Mouse (Mus musculus) hindbrain, embryonic 14.5 days (tissue): Measurements from ENCODE around the gene Selenov. TPM values are rescaled to one million over a fixed set of nuclear protein-coding genes. Genes with fewer than 3 reads are reported as not detected.

Experiments used
- ATAC-seq: fragments of 200-750 bp; cut with Nextera tagmentation; 2 replicates; pipeline ENCODE4 v1.8.0; 2017; ENCODE audit warnings: moderate number of reproducible peaks, mild to moderate bottlenecking, moderate TSS enrichment, moderate library complexity; ENCODE audit not compliant: low FRiP score
- DNase-seq: peaks from one replicate; pipeline ENCODE4 v3.0.0-alpha.2; 2015; ENCODE audit warnings: low spot score
- H3K27ac ChIP-seq: fragments of 300-500 bp; sonication (generic); 2 replicates; pipeline ENCODE4 v1.5.1; 2014; ENCODE audit warnings: mild to moderate bottlenecking, moderate library complexity
- H3K27me3 ChIP-seq: fragments of 300-500 bp; sonication (generic); 2 replicates; pipeline ENCODE4 v1.6.1; 2014; ENCODE audit warnings: mild to moderate bottlenecking, low read length, mixed read lengths; ENCODE audit not compliant: control insufficient read depth, insufficient read depth
- H3K36me3 ChIP-seq: fragments of 300-500 bp; sonication (generic); replicated peaks from 2 replicates; pipeline ENCODE4 v1.6.1; 2014; ENCODE audit not compliant: control insufficient read depth, insufficient read depth
- H3K4me1 ChIP-seq: fragments of 300-500 bp; sonication (generic); replicated peaks from 2 replicates; pipeline ENCODE4 v1.6.1; 2014; ENCODE audit warnings: antibody characterized with exemption, low read length, mixed read lengths; ENCODE audit not compliant: control insufficient read depth, insufficient read depth
- H3K4me2 ChIP-seq: fragments of 300-500 bp; sonication (generic); replicated peaks from 2 replicates; pipeline ENCODE4 v1.6.1; 2014; ENCODE audit warnings: mild to moderate bottlenecking, moderate library complexity
- H3K4me3 ChIP-seq: fragments of 300-500 bp; sonication (generic); replicated peaks from 2 replicates; pipeline ENCODE4 v1.5.1; 2014; ENCODE audit warnings: mild to moderate bottlenecking, low read length
- H3K9ac ChIP-seq: fragments of 300-500 bp; sonication (generic); 2 replicates; pipeline ENCODE4 v1.6.1; 2014
- H3K9me3 ChIP-seq: fragments of 300-500 bp; sonication (generic); 2 replicates; pipeline ENCODE4 v1.6.1; 2016; ENCODE audit warnings: low read length; ENCODE audit not compliant: control insufficient read depth
- WGBS: fragments of 180-500 bp; shearing (Covaris S2); extraction: QIAGEN DNeasy Blood & Tissue Kit; methylation state at CpG from one replicate; pipeline ENCODE4 v1.1.7; 2014; 5-methylcytosine and 5-hydroxymethylcytosine counted together
- polyA plus RNA-seq: library from polyadenylated mRNA; unstranded; fragments of >200 nt; fragmentation: Nextera tagmentation; extraction: Ambion mirVana; gene quantifications from 2 replicates; pipeline ENCODE4 v1.2.1, GENCODE M21; 2014

The Selenov gene
- polyA plus RNA-seq, result 0.74 and 0.91 TPM in 2 replicates

DNA sequence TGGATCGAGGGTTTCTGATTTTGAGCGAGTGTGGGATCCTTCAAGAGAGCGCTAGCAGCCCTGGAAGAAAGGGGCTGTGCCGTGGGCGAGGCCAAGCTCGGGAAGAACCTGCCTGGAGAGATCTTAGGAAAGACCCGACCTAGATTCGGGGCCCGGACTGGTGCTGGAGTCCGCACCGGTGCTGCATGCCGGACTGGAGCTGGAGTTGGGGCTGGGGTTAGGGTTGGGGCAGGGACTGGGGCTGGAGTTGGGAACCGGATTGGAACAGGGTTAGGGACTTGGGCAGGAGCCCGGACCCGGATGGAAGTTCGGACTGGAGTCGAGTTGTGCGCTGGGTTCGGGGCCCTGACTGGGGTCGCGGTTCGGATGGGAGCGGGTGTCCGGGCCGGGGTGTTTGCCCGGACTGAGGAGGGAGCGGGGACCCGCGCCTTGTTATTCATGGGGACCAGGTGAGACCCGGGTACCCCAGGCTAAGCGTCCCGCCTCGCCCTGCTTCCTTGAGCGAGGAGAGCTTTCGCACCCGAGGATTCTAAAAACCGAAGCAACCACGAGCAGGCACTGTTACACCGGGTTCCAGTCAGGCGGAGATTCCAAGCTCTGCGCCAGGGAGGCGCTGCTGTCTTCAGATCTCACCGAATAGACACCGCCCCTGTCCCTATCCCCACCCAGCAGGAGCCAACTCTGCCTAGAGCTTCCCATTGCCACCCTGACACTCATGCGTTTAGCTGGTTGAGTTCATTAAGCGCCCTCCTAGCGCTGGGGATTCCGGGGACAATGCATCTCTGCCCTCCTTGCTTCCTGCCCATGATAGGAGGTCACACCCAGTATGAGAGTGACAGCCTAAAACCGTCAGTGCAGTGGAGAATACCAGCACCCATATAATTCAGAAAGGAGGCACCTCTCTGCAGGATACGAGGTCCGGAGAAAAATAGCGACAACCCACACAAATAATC lies at the start of gene Selenov:
Gene Selenov (minus strand): TSS at position 549 of the 953 bp plus-strand sequence.
- no peaks in the 10 kb centered on the region for H3K9me3 ChIP-seq
- H3K4me1 ChIP-seq, result peaks cover 9% of the 10 kb centered on the region; the same call in 1 of the 2 replicates
- peak within 1 kb of the TSS; percentile 19 for H3K4me3 ChIP-seq
- ATAC-seq, result no peak
- H3K9ac ChIP-seq, result peak within 1 kb of the TSS; percentile 42; the same call in 1 of the 2 replicates
- no peak within 1 kb of the TSS for H3K27ac ChIP-seq
- H3K4me2 ChIP-seq, result peak within 1 kb of the TSS; percentile 46
- peak; percentile 58 for DNase-seq
- peaks cover 38% of the 10 kb centered on the region; the same call in 1 of the 2 replicates for H3K27me3 ChIP-seq
- WGBS, result 2% methylated on average over 50 of the region's 52 CpGs
- no peaks in the 10 kb centered on the region for H3K36me3 ChIP-seq

GRCm38 (mm10) chr7:28339213-28339917 lies 48.4 kb upstream of the Selenov start:
- Histone ChIP-seq H3K27ac (peak overlapping the region; percentile 85), H3K9me3 (no peaks in the 10 kb centered on the region), H3K4me2 (peak overlapping the region; percentile 93), H3K4me1 (peaks cover 14% of the 10 kb centered on the region), H3K9ac (peak overlapping the region; percentile 94), H3K4me3 (peak overlapping the region; percentile 88), H3K27me3 (no peaks in the 10 kb centered on the region), H3K36me3 (peaks cover 9% of the 10 kb centered on the region; the same call in 1 of the 2 replicates)
- 78% methylated on average over 19 of the region's 19 CpGs for WGBS
- ATAC-seq (no peak), DNase-seq (no peak)

DNA sequence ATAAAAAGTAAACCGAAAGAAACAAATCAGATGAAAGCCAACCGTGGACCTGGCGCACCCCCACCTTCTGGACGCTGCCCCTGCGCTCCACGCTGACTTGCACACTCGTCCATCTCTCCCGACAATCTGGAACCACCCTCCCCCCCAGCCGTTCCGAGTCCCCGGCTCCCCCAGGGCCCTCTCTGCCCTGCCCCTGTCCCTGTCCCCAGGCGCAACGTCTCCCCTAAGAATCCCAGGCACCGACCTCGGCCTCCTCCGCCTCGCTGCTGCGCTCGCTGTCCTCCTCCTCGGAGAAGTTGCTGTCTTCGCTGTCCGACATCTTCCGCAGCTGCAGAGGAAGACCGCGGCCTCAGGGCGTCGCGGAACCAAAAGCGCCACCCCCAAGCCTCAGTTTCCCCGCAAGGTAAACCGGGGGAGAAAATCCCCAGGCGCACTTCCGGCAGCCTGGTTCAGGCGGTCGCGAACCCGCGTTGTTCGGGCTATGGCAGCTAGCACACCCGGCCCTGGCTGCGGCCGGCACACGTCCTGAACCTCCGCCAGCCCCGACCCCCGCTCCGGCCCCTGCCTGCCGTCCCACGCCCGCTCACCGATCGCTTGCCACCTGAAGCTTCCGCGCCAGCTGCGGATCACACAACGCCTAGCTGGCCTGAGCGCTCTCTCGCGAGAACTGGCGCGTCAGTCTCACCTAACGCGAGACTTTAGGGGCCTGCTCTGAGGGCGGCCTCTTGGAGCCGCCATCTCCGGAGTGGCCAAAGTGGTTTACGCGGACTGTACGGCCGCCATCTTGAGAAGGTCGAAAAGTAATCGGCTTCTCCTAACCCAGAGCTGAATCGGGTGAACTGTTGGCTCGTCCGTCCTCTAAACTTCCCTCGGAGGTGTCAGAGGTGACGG lies 47.4 kb upstream of the Selenov start, which contains the start of gene Supt5:
Gene Supt5 (minus strand): TSS at position 639 of the 891 bp plus-strand sequence.
- H3K27me3 ChIP-seq, result no peaks in the 10 kb centered on the region
- peak within 1 kb of the TSS; percentile 94 for H3K9ac ChIP-seq
- peak within 1 kb of the TSS; percentile 88 for H3K4me3 ChIP-seq
- peak within 1 kb of the TSS; percentile 93 for H3K4me2 ChIP-seq
- H3K9me3 ChIP-seq, result no peaks in the 10 kb centered on the region
- peaks cover 14% of the 10 kb centered on the region for H3K4me1 ChIP-seq
- H3K36me3 ChIP-seq, result peaks cover 12% of the 10 kb centered on the region; the same call in 1 of the 2 replicates
- peak within 1 kb of the TSS; percentile 89 for H3K27ac ChIP-seq
- DNase-seq (peak; percentile 99), ATAC-seq (peak; percentile 99)
- under 1% methylated on average over 77 of the region's 77 CpGs for WGBS

DNA sequence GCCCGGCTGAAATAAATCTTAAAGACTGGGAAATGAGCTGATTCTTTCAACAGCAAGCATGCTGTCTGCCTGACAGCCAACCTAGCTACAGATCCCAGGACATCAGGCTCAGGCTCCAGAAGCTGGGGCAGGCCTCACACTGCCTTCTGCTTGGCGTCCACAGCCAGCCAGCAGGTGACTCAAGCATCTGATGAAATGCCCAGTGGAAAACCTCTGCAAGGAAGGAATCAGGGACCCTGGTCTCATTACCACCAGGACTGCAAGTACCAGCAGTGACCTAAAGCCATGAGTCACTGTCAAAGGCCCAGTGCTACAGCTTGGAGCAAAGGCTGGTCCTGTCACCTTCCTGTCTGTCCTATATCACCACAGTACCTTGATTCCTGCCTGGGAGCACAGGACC lies 44.5 kb upstream of the Selenov start:
- Histone ChIP-seq H3K4me3 (no peak overlapping the region), H3K27me3 (no peaks in the 10 kb centered on the region), H3K4me1 (peaks cover 14% of the 10 kb centered on the region), H3K36me3 (peaks cover 30% of the 10 kb centered on the region), H3K9ac (no peak overlapping the region), H3K27ac (no peak overlapping the region), H3K9me3 (no peaks in the 10 kb centered on the region), H3K4me2 (no peak overlapping the region)
- DNase-seq (no peak), ATAC-seq (no peak)
- WGBS, result 89% methylated on average over 2 of the region's 2 CpGs

GRCm38 (mm10) chr7:28334534-28334933 lies 43.5 kb upstream of the Selenov start:
- peaks cover 14% of the 10 kb centered on the region for H3K4me1 ChIP-seq
- 92% methylated on average over 4 of the region's 4 CpGs for WGBS
- no peak overlapping the region for H3K27ac ChIP-seq
- no peaks in the 10 kb centered on the region for H3K27me3 ChIP-seq
- no peak overlapping the region for H3K9ac ChIP-seq
- no peak overlapping the region for H3K4me2 ChIP-seq
- ATAC-seq (no peak), DNase-seq (no peak)
- H3K36me3 ChIP-seq, result peaks cover 39% of the 10 kb centered on the region
- H3K9me3 ChIP-seq, result no peaks in the 10 kb centered on the region
- H3K4me3 ChIP-seq, result no peak overlapping the region

GRCm38 (mm10) chr7:28328260-28328659 lies 37.3 kb upstream of the Selenov start:
- ATAC-seq (no peak), DNase-seq (no peak)
- Histone ChIP-seq H3K4me1 (no peaks in the 10 kb centered on the region), H3K9ac (no peak overlapping the region), H3K36me3 (peaks cover 90% of the 10 kb centered on the region), H3K27me3 (no peaks in the 10 kb centered on the region), H3K9me3 (no peaks in the 10 kb centered on the region), H3K27ac (no peak overlapping the region), H3K4me3 (no peak overlapping the region), H3K4me2 (no peak overlapping the region)
- 97% methylated on average over 2 of the region's 2 CpGs for WGBS

GRCm38 (mm10) chr7:28326457-28326856 lies 35.5 kb upstream of the Selenov start:
- H3K36me3 ChIP-seq, result peaks cover 100% of the 10 kb centered on the region
- no peak overlapping the region for H3K4me2 ChIP-seq
- H3K4me1 ChIP-seq, result no peaks in the 10 kb centered on the region
- no peak overlapping the region for H3K4me3 ChIP-seq
- DNase-seq (no peak), ATAC-seq (no peak)
- H3K27ac ChIP-seq, result no peak overlapping the region
- H3K9ac ChIP-seq, result no peak overlapping the region
- no peaks in the 10 kb centered on the region for H3K9me3 ChIP-seq
- no peaks in the 10 kb centered on the region for H3K27me3 ChIP-seq
- WGBS, result 85% methylated on average over 4 of the region's 4 CpGs

DNA sequence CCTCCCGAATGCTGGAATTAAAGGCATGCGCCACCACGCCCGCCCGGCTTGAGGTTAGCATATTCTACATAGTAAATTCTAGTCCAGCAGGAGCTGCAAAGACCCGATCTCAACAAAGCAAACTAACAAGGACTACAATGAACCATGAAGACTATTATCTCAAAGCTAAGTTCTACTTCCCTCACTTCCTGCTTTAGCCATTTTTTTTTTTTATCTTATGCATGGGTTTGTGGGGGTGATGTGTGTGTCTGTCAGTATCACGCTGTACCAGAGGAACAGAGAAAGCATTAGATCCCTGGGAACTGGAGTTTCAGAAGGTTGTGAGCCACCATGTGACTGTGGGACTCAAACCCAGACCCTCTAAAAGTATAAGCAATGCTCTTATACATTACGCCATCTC lies 34.3 kb upstream of the Selenov start:
- Histone ChIP-seq H3K9ac (no peak overlapping the region), H3K4me2 (no peak overlapping the region), H3K9me3 (no peaks in the 10 kb centered on the region), H3K4me3 (no peak overlapping the region), H3K27ac (no peak overlapping the region), H3K36me3 (peaks cover 100% of the 10 kb centered on the region), H3K4me1 (no peaks in the 10 kb centered on the region), H3K27me3 (no peaks in the 10 kb centered on the region)
- 97% methylated on average over 8 of the region's 8 CpGs for WGBS
- ATAC-seq (no peak), DNase-seq (no peak)
